Mouse (Mus musculus): ENCODE measurements around the gene Esp23. TPM values are rescaled to one million over a fixed set of nuclear protein-coding genes. Genes with fewer than 3 reads are reported as not detected.
"Not testable (repeated sequence)": the region's sequence is repeated elsewhere in the genome, so short reads cannot be mapped to it uniquely, and the experiment has no call there.

The Esp23 gene
- not detected in 2 replicates for polyA plus RNA-seq (2016; fragmentation: Nextera tagmentation; extraction: Ambion mirVana)

DNA sequence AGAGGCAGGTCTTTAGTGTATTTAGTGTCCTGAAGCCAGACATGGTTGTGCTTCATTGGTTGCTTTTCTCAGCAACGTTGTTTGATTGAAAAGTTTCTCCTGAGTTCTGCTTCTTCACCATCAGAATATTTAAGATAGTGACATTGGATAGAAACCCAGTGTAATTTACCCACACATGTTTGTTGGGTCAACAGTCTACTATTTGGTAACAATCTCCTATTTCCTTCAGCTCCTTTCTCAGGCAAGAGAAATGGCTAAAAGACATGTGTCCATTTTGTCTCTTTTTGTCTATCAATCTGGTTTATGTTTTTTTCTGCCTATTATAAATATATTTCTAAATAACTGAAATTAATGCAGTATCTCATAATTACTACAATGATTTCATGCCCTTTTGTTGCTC, at the start of gene Esp23:
Esp23 (minus strand) TSS at position 101 of the 400 bp plus-strand sequence.
- Histone ChIP-seq H3K4me3 (no peak within 1 kb of the TSS), H3K27ac (replicated peaks) (no peak within 1 kb of the TSS), H3K4me1 (no peaks in the 10 kb centered on the region), H3K36me3 (no peaks in the 10 kb centered on the region), H3K27me3 (ENCODE audit: low read depth, poor library complexity, severe bottlenecking) (no peaks in the 10 kb centered on the region), H3K9me3 (replicated peaks) (peaks cover 16% of the 10 kb centered on the region)
- WGBS = 65% methylated on average over 1 of the region's 1 CpGs
- DNase-seq (ENCODE audit: low spot score) = no peak

DNA sequence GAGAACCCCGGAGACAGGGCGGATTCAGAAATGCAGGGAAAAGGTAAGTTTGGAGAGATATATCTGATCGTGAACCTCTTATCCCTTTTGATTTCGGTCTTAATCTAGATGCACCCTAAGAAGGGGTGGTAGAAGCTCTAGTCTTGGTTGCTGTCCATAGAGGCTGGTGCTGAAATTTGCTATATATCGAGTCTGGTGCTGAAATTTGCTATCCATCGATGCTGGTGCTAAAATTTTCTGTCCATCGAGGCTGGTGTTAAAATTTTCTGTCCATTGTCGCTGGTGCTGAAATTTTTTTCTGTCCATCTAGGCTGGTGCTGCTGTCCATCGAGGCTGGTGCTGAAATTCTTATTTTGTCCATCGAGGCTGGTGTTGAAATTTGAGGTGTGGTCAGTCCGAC, 30.3 kb upstream of the Esp23 start:
- H3K27me3 ChIP-seq (ENCODE audit: low read depth, poor library complexity, severe bottlenecking); H3K36me3 ChIP-seq; H3K27ac ChIP-seq (replicated peaks); DNase-seq (ENCODE audit: low spot score); H3K4me1 ChIP-seq; H3K4me3 ChIP-seq: not testable (repeated sequence)
- WGBS = 74% methylated on average over 11 of the region's 11 CpGs
- peaks cover 46% of the 10 kb centered on the region for H3K9me3 ChIP-seq (replicated peaks)

DNA sequence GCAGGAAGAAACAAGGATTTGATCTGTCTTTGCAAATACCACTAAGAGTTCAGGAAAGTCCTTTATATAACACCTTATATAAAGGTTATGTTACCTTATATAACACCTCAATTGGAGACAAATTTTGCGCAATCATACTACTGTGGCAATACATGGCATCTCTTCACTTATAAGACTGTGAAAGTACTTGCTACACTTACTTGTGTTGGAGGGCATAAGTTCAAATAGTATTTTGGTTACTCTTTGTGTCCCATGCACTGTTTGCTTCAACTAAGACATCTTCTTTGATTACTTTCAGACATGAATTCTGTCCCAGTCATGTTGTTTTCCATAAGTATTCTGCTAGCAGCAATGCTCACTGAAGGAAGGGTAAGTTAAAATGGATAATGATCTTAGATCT, 18.2 kb upstream of the Esp23 start, which contains the start of gene Esp22:
Esp22 (plus strand) TSS at position 301 of the 400 bp plus-strand sequence.
- no peaks in the 10 kb centered on the region for H3K36me3 ChIP-seq
- H3K9me3 ChIP-seq (replicated peaks) = peaks cover 7% of the 10 kb centered on the region
- DNase-seq (ENCODE audit: low spot score) = no peak
- 91% methylated on average over 1 of the region's 1 CpGs for WGBS
- H3K27me3 ChIP-seq (ENCODE audit: low read depth, poor library complexity, severe bottlenecking) = no peaks in the 10 kb centered on the region
- no peak within 1 kb of the TSS for H3K27ac ChIP-seq (replicated peaks)
- no peaks in the 10 kb centered on the region for H3K4me1 ChIP-seq
- H3K4me3 ChIP-seq = no peak within 1 kb of the TSS

DNA sequence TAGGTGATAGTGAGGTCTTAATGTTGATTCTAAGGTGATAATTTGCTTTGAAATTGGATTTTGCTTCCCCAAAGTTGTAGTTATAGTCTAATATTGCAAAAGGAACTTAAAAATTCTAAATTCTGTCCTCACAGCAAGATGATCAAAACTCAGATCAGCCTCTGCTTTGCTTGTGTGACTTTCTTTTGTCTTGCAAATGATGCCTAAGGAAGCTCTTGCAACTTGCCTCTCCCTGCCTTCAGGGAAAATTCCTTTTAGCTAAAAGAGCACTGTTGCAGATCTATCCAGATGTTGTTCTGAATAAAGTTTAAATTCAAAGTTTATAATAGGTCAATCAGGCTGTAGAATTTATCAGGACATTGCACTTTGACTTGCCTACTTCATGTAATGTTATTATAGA, 13.2 kb downstream of the Esp23 start:
- H3K4me3 ChIP-seq = no peak overlapping the region
- no peak for DNase-seq (ENCODE audit: low spot score)
- no peaks in the 10 kb centered on the region for H3K36me3 ChIP-seq
- H3K27ac ChIP-seq (replicated peaks) = no peak overlapping the region
- no peaks in the 10 kb centered on the region for H3K4me1 ChIP-seq
- no peaks in the 10 kb centered on the region for H3K27me3 ChIP-seq (ENCODE audit: low read depth, poor library complexity, severe bottlenecking)
- peaks cover 27% of the 10 kb centered on the region for H3K9me3 ChIP-seq (replicated peaks)

DNA sequence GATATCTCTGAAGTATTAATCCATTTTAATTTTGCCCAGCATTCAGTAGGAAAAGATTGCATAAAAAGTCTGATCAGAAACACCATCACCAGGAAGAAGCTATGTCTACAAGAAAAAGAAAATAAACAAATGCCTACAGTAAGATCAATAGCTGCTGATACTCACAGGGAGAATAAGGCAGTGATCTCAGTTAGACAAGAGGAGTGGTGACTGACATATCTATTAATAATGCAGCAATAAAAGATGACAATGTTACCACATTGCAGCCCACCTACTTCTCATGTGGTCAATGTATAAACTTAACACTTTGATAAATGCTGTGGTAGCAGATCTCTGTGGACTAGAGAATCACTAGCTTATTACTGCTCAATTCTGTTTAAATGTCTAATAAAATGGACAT, 33.6 kb downstream of the Esp23 start, which contains the start of gene Gm21903:
Gm21903 (minus strand) TSS at position 101 of the 400 bp plus-strand sequence.
- Histone ChIP-seq H3K4me1 (no peaks in the 10 kb centered on the region), H3K27me3 (ENCODE audit: low read depth, poor library complexity, severe bottlenecking) (no peaks in the 10 kb centered on the region), H3K27ac (replicated peaks) (no peak within 1 kb of the TSS), H3K4me3 (no peak within 1 kb of the TSS), H3K9me3 (replicated peaks) (peaks cover 6% of the 10 kb centered on the region; the same call in 1 of the 2 replicates), H3K36me3 (no peaks in the 10 kb centered on the region)
- no peak for DNase-seq (ENCODE audit: low spot score)

DNA sequence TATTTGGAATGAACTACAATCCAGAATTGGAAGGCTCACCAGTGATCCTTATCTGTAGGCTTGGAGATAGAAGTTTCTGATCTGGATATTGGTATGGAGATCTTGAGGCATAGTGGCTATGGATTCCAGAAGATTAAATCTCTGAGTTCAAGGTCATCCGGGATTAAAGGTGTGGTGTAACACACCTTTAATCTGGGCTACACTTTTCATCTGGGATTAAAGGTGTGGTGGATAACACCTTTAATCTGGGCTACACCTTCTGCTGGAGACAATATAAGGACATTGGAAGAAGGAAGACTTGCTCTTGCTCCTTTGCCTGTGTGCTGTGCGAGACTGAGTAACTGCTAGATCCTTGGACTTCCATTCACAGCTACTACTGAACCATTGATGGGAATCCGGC, 40.4 kb downstream of the Esp23 start, which contains the start of gene Esp24:
Esp24 (plus strand) TSS at position 301 of the 400 bp plus-strand sequence.
- not testable (repeated sequence) for H3K4me1 ChIP-seq; H3K9me3 ChIP-seq (replicated peaks); H3K27me3 ChIP-seq (ENCODE audit: low read depth, poor library complexity, severe bottlenecking); H3K4me3 ChIP-seq; DNase-seq (ENCODE audit: low spot score); H3K36me3 ChIP-seq; H3K27ac ChIP-seq (replicated peaks)
- 86% methylated on average over 3 of the region's 3 CpGs for WGBS

Other genes starting within 250 kb of the Esp23 start
- gene Esp24, start 40.3 kb downstream of the Esp23 start, polyA plus RNA-seq (2016; fragmentation: Nextera tagmentation; extraction: Ambion mirVana) = not detected in 2 replicates
- not detected in 2 replicates for gene Gm21903, start 33.7 kb downstream of the Esp23 start, polyA plus RNA-seq (2016; fragmentation: Nextera tagmentation; extraction: Ambion mirVana)
- not detected in 2 replicates for gene Esp22, start 18.3 kb upstream of the Esp23 start, polyA plus RNA-seq (2016; fragmentation: Nextera tagmentation; extraction: Ambion mirVana)

Measured in midbrain, embryonic 10.5 days (tissue).